Mouse (Mus musculus): Measurements from ENCODE around the gene Aldoc.

The Aldoc gene

GRCm38 (mm10) chr11:78322860-78323259 lies at the start of gene Aldoc:
Aldoc (plus strand) TSS chr11:78322968.
- peak; percentile 75 to 79 for DNase-seq

GRCm38 (mm10) chr11:78275596-78275995 lies 47.2 kb upstream of the Aldoc start:
- DNase-seq = no peak

- DNase-seq = peak in 1 of 2 experiments; percentile 27
These were observed 46.6 kb upstream of the Aldoc start for GRCm38 (mm10) chr11:78276169-78276568.

DNA sequence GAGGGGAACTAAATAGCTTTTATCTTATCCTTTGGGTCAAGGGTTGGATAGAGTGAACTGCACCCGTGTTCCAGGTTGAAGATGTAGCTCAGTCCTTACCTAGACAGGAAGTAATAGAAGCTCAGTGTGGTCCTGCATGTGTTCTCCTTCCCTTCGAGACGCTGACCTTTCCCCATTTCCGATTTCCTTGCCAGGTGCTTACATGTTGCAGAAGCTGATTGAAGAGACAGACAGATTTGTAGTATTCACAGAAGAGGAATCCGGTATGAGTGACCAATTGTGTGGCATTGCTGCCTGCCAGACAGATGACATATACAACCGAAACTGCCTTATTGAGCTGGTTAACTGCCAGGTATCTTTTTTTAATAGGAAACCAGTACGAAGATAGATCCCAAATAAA lies 43.9 kb upstream of the Aldoc start:
- DNase-seq = no peak

DNA sequence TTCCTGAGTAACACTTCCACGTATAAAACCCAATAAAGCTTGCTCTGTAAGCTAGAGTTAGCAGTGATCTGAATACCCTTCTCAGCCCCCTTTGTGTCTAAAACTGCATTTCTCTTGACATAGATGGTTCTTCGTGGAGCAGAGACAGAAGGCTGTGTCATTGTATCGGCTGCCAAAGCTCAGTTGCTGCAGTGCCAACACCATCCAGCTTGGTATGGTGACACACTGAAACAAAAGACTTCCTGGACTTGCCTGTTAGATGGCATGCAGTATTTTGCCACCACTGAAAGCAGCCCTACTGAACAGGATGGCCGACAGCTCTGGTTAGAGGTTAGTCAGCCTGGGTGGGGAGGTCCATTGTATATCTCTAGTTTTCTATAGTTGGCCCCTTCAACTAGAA lies 43.2 kb upstream of the Aldoc start:
- no peak for DNase-seq

GRCm38 (mm10) chr11:78289146-78289763 lies 33.5 kb upstream of the Aldoc start:
- no peak for DNase-seq

DNA sequence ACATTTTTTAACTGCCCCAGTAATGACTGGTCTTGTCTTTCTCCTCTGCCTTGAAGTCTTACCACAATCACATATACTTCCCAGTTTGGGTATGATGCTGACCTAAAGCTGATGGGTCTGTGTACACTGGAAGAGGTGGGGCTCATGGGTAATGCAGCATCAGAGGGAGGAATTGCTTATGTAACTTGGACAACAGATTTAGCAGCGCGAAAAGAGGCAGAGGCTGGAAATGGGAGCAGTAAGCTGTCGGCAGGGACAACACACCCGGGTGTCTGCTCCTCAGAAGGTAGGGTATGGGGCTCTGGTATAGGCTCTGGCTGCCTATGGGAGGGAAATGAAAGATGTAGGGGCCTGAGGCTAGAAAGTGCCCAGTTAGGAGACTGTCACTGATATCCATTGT lies 32.1 kb upstream of the Aldoc start, which contains the start of gene BC030499:
BC030499 (plus strand) TSS at position 188 of the 400 bp plus-strand sequence.
- no peak for DNase-seq

DNA sequence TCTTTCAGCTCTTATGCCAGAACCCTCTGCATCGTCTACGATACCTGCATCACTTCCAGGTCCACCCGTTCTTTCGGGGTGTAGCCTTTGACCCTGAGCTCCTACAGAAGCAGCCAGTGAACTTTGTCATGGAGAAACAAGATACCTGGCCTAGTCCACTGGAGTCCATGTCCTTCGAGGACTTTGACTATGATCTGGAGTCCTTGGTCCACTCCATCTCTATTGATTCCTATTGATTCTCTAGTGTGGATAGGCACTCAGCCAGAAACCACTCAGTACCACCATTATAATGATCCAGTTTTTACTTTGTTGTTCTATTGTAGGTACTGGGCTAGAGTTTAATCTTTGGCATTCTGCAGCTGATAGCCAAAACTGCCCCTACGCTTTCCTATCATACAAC lies 28.2 kb upstream of the Aldoc start:
- no peak for DNase-seq

- no peak for DNase-seq
These were observed 21.9 kb upstream of the Aldoc start for GRCm38 (mm10) chr11:78300917-78301316.

DNA sequence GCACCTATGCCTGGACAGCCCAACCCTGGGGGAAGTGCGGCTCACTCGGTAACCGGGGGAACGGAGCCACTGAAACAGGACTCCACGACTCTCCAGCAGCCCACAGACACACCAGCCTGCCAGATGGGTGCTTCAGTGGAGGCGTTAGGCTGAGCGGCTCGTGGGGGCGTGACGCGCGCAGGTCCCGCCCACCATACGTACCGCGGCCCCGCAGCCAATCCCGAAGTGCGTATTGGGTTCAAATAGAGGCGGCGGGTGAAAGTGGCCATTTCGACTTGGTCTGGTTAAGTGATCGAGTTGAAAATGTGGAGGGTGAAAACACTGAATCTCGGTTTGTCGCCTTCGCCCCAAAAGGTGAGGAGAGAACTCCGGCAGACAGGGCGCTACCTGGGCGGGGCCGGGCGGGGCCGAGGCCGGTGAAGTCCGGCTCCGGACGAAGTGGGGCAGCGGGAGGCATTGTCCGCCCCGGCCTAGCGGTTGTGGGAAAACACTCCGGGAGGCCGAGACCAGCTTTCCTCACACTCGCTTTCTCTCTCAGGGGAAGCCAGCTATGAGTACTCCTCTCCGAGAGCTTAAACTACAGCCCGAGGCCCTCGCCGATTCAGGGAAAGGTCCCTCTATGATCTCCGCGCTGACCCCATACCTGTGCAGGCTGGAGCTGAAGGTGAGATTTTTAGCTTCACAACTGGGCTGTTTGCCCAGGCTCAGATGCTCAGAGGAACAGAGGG lies 21.2 kb upstream of the Aldoc start, which contains the start of gene Spag5:
Spag5 (plus strand) TSS at position 173 of the 728 bp plus-strand sequence.
- peak; percentile 92 to 94 for DNase-seq

DNA sequence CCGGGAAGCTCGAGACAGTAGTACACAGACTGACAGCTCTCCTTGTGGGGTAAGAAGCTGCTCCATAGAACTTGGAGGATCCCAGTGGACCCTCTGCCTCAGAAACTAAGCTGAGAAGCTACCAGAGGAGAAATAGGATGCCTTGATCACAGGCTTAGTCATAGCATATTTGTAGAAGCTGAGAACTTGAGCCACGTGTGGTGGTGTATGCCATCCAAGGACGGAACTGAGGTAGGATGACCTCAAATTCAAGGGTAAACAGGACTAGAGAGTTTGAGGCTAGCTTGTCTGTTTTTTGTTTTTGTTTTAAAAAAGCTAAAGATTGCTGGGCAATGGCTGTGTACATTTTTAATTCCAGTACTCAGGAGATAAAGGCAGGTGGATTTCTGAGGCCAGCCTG lies 17.5 kb upstream of the Aldoc start:
- DNase-seq = no peak

- DNase-seq = no peak
These were observed 11.8 kb upstream of the Aldoc start for GRCm38 (mm10) chr11:78310861-78311511.

DNA sequence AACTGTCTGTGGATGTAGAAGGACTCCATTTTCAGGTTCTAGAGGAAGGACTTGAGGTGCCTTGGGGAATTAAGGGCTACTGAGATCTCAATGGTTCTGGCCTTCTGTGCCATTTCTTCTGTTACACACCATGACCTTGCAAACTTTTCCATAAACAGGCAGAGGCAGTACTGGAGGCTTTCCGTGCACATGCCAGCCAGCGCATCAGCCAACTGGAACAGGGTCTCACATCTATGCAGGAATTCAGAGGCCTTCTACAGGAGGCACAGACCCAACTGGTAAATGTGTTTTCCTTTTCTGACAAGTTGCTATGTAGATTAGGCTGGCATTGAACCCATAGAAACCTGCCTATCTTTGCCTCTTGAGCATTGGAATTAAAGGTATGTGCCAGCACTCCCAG lies 9.1 kb upstream of the Aldoc start:
- no peak for DNase-seq

GRCm38 (mm10) chr11:78318411-78318810 lies 4.4 kb upstream of the Aldoc start:
- DNase-seq = no peak

DNA sequence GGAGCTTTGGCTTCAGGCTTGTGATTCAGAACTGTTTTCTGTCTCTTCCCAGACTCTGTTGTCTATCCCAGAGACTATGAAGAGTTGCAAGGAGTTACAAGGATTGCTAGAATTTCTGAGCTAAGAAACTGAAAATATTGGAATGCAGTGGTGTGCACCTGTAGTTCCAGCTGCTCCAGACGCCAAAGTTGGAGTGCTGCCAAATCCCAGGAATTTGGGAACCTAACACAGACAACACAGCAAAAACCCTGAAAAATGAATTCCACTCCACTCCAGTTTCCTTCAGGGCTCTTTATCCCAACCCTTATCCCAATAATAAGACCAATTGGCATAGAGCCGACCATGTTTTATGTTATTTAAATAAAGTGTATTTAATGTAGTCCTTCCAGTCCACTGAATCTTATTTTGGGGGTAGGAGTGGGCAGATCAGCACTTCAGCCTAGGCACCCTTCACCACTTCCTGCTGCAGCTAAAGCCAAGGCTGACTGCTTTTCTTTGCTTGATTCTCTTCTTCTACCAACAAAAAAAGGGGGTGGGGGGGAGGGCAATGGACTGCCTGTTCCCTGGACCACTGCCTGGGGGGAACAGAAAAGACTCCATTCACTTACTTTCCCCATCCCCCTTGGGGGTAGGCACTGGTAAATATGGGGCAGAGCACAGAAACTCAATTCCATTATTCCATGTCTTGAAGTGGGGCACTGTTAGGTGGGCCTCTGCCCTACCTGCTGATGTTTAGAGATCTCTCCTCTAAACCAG lies 514 bp upstream of the Aldoc start:
- peak; percentile 47 to 59 for DNase-seq

DNA sequence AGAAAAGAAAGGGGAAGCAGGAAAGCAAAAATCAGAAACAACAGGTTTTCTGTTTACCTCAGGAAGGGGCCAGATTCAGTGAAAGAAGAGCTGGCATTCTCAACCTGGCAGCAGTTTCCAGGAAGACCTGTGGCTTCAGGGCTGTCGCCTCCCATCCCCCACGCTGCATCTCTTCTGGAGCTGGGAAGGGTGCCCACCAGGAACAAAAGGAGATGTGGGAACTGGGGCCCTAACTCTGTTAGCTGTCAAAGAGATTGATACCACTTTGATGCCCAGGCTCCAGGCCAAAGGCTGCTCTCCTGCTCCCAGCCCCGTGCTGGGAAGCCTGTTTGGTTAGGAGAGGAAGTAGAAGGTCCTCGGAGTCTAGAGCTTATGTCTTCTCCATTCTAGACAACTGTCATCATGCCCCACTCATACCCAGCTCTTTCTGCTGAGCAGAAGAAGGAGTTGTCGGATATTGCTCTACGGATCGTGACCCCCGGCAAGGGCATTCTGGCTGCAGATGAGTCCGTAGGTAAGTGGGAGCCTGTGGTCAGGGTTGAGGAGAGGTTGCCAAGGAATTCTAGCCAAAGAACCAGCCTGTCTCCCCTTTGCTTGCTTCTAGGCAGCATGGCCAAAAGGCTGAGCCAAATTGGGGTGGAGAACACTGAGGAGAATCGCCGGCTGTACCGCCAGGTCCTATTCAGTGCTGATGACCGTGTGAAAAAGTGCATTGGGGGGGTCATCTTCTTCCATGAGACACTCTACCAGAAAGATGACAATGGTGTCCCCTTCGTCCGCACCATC lies 1.4 kb downstream of the Aldoc start:
- DNase-seq = peak; percentile 90 to 91

DNA sequence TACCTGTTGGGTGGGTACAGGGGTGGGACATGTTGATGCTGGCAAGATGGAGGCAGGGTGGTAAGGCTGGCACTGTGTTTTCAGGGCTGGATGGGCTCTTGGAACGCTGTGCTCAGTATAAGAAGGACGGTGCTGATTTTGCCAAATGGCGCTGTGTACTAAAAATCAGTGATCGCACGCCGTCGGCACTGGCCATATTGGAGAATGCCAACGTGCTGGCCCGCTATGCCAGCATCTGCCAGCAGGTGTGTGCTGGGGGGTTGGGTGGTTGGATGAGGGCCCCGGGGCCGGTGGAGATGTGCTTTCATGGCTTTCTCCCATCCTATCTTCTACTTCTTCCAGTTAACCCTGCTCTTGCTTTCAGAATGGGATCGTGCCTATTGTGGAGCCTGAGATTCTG lies 2.2 kb downstream of the Aldoc start:
- DNase-seq = peak; percentile 64 to 66

- no peak for DNase-seq
These were observed 4.4 kb downstream of the Aldoc start for GRCm38 (mm10) chr11:78327215-78327614.

DNA sequence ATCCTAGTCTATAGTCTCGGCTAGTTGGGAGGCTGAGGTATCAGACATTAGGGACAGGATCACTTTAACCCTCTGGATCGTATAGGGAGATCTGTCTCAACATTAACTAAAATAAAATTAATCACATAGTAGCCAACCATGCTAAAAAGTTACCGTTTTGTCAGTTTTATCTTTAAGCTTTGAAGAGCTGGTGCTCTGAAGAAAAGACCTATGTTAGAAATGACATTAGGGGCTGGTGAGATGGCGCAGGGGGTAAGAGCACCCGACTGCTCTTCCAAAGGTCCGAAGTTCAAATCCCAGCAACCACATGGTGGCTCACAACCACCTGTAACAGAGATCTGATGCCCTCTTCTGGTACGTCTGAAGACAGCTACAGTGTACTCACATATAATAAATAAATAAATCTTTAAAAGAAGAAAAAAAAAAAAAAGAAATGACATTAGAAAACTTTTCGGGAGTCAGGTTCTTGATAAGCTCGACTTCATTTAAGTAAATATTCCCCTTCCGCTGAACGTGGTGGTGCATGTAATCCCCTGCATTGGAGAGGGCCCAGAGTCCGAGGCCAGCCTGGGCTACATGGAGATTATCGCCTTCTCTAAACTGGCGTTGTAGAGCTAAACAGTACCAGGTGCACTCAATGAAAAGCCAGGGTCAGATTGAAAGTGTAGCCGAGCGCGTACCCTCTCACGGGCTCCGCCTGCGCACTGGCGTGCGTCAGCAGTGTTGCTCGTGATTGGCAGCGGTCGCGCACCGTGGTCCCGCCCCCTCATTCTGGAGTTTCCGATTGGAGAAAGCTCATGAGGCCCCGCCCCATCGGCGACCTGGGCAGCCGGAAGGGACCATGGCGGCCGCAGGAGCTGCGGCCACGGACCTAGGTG lies 5.1 kb downstream of the Aldoc start, which contains the start of gene Pigs:
Pigs (plus strand) TSS at position 782 of the 878 bp plus-strand sequence.
- peak; percentile 99 for DNase-seq

DNA sequence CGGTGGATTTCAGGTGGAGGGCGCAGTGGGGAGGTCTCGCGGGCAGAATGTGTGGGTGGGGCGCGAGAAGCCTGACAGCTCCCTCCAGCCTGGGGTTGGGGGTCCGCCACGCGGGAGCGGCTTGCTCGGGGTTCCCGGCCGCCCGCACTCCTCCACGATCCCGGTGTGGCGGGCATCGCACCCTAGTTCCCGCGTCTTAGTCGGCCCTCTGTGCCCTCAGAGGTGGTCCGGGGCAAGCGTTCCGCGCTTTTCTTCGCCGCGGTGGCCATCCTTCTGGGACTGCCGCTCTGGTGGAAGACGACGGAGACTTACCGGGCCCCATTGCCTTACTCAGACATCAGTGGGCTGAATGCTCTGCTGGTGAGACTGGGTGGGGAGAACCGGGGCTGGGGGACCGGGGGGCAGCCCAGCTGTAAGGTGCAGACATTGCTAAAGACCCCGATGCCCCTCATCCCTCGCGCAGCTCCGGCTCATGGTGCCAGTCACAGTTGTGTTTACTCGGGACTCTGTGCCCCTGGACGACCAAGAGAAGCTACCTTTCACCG lies 5.8 kb downstream of the Aldoc start:
- DNase-seq = no peak

- DNase-seq = no peak
These were observed 9.9 kb downstream of the Aldoc start for GRCm38 (mm10) chr11:78332676-78333075.

Data from cerebellum, postnatal 10 days (tissue).